Mouse (Mus musculus) MEL (cell line): ENCODE measurements around the gene Gbx2. TPM values are rescaled to one million over a fixed set of nuclear protein-coding genes. Genes with fewer than 3 reads are reported as not detected.

Source experiments
- DNase-seq: peaks from one replicate; pipeline ENCODE4 v3.0.0; 2011; ENCODE audit warnings: low read depth, low spot score
- H3K27ac ChIP-seq: 2 replicates; pipeline ENCODE4 v1.5.1; 2012; ENCODE audit warnings: low read depth, mild to moderate bottlenecking, control low read depth, low read length, moderate library complexity; ENCODE audit not compliant: control insufficient read depth
- H3K27me3 ChIP-seq, 2 experiments: fragments of 150-350 bp in 1 of 2; sonication (generic) in 1 of 2; 2 replicates each; pipeline ENCODE4 v1.6.1; 2012; ENCODE audit warnings: low read length in 2 of 2, mild to moderate bottlenecking in 2 of 2, improper control_type of control experiment in 1 of 2, moderate library complexity in 1 of 2; ENCODE audit not compliant: insufficient read depth in 2 of 2, control insufficient read depth in 1 of 2
- H3K36me3 ChIP-seq, 2 experiments: 2 replicates each; pipeline ENCODE4 v1.6.1; 2012 to 2014; ENCODE audit warnings: low read length in 2 of 2, improper control_type of control experiment in 1 of 2, inconsistent platforms in 1 of 2, mild to moderate bottlenecking in 1 of 2; ENCODE audit not compliant: insufficient read depth in 2 of 2, control insufficient read depth in 1 of 2
- H3K4me1 ChIP-seq, 2 experiments: fragments of 150-350 bp in 1 of 2; sonication (generic) in 1 of 2; 2 replicates each; pipeline ENCODE4 v1.6.1; 2012; ENCODE audit warnings: low read length in 2 of 2, improper control_type of control experiment in 1 of 2, mild to moderate bottlenecking in 1 of 2; ENCODE audit not compliant: insufficient read depth in 2 of 2, control insufficient read depth in 1 of 2
- H3K4me3 ChIP-seq, 2 experiments: fragments of 150-350 bp in 1 of 2; sonication (generic) in 1 of 2; 2 replicates each; pipeline ENCODE4 v1.5.1; 2012; ENCODE audit warnings: low read depth in 2 of 2, low read length in 2 of 2, mild to moderate bottlenecking in 2 of 2, moderate library complexity in 2 of 2, control low read depth in 1 of 2, improper control_type of control experiment in 1 of 2; ENCODE audit not compliant: control insufficient read depth in 1 of 2, insufficient read depth in 1 of 2
- H3K79me2 ChIP-seq: 2 replicates; pipeline ENCODE4 v1.6.1; 2012; ENCODE audit warnings: mild to moderate bottlenecking, low read length, moderate library complexity; ENCODE audit not compliant: control insufficient read depth, poor library complexity, insufficient read depth
- H3K9ac ChIP-seq: 2 replicates; pipeline ENCODE4 v1.6.1; 2012; ENCODE audit warnings: low read depth, mild to moderate bottlenecking, control low read depth, low read length, moderate library complexity; ENCODE audit not compliant: control insufficient read depth, poor library complexity, severe bottlenecking
- H3K9me3 ChIP-seq: fragments of 150-350 bp; sonication (generic); replicated peaks from 2 replicates; pipeline ENCODE4 v1.6.1; 2012; ENCODE audit warnings: mild to moderate bottlenecking, low read length, improper control_type of control experiment, moderate library complexity; ENCODE audit not compliant: insufficient read depth
- CHD1 ChIP-seq: IDR thresholded peaks from 2 replicates; pipeline ENCODE4 v1.6.1; 2012; ENCODE audit warnings: low read depth, mild to moderate bottlenecking, inconsistent platforms, low read length, improper control_type of control experiment
- CHD2 ChIP-seq: IDR thresholded peaks from 2 replicates; pipeline ENCODE4 v1.6.1; 2011; ENCODE audit warnings: low read length, improper control_type of control experiment
- CTCF ChIP-seq, 3 experiments: IDR thresholded peaks in 2 of 3; conservative IDR thresholded peaks in 1 of 3; 2 replicates each; pipeline ENCODE4 v1.5.1; 2011 to 2012; ENCODE audit warnings: low read length in 3 of 3, low read depth in 2 of 3, mild to moderate bottlenecking in 2 of 3, improper control_type of control experiment in 1 of 3, inconsistent platforms in 1 of 3, mixed read lengths in 1 of 3, moderate library complexity in 1 of 3; ENCODE audit not compliant: control insufficient read depth in 1 of 3, insufficient read depth in 1 of 3, poor library complexity in 1 of 3, severe bottlenecking in 1 of 3
- E2F4 ChIP-seq: IDR thresholded peaks from 2 replicates; pipeline ENCODE4 v1.6.1; 2011; ENCODE audit warnings: low read depth, low read length, improper control_type of control experiment, borderline replicate concordance
- ELF1 ChIP-seq: IDR thresholded peaks from 2 replicates; pipeline ENCODE4 v1.6.1; 2014; ENCODE audit warnings: low read depth, mild to moderate bottlenecking, inconsistent platforms, low read length, improper control_type of control experiment, moderate library complexity
- ETS1 ChIP-seq: IDR thresholded peaks from 2 replicates; pipeline ENCODE4 v1.6.1; 2012; ENCODE audit warnings: low read depth, mild to moderate bottlenecking, inconsistent platforms, low read length, improper control_type of control experiment, moderate library complexity
- GABPA ChIP-seq: IDR thresholded peaks from 2 replicates; pipeline ENCODE4 v1.6.1; 2012; ENCODE audit warnings: low read depth, mild to moderate bottlenecking, inconsistent platforms, low read length, improper control_type of control experiment, moderate library complexity
- HCFC1 ChIP-seq: IDR thresholded peaks from 2 replicates; pipeline ENCODE4 v1.6.1; 2012; ENCODE audit warnings: low read depth, mild to moderate bottlenecking, inconsistent platforms, low read length, improper control_type of control experiment, moderate library complexity
- JUND ChIP-seq: IDR thresholded peaks from 2 replicates; pipeline ENCODE4 v1.6.1; 2011; ENCODE audit warnings: low read depth, mild to moderate bottlenecking, improper control_type of control experiment, low read length
- KAT2A ChIP-seq: conservative IDR thresholded peaks from 2 replicates; pipeline ENCODE4 v1.6.1; 2012; ENCODE audit warnings: low read depth, low read length, improper control_type of control experiment, inconsistent platforms
- MAX ChIP-seq: IDR thresholded peaks from 2 replicates; pipeline ENCODE4 v1.6.1; 2011; ENCODE audit warnings: low read length, improper control_type of control experiment
- MYC ChIP-seq: IDR thresholded peaks from 2 replicates; pipeline ENCODE4 v1.6.1; 2011; ENCODE audit warnings: low read depth, mild to moderate bottlenecking, low read length, improper control_type of control experiment, moderate library complexity
- RAD21 ChIP-seq: IDR thresholded peaks from 2 replicates; pipeline ENCODE4 v1.6.1; 2011; ENCODE audit warnings: mild to moderate bottlenecking, low read depth, low read length, improper control_type of control experiment
- RCOR1 ChIP-seq: IDR thresholded peaks from 2 replicates; pipeline ENCODE4 v1.6.1; 2012; ENCODE audit warnings: low read depth, mild to moderate bottlenecking, inconsistent platforms, low read length, improper control_type of control experiment
- SIN3A ChIP-seq: IDR thresholded peaks from 2 replicates; pipeline ENCODE4 v1.6.1; 2012; ENCODE audit warnings: low read length, improper control_type of control experiment, inconsistent platforms
- SMC3 ChIP-seq: IDR thresholded peaks from 2 replicates; pipeline ENCODE4 v1.6.1; 2011; ENCODE audit warnings: low read depth, low read length, improper control_type of control experiment
- TAL1 ChIP-seq: IDR thresholded peaks from 2 replicates; pipeline ENCODE4 v1.6.1; 2012; ENCODE audit warnings: mild to moderate bottlenecking, inconsistent platforms, low read length, moderate library complexity, mixed read lengths
- TCF12 ChIP-seq: IDR thresholded peaks from 2 replicates; pipeline ENCODE4 v1.6.1; 2014; ENCODE audit warnings: low read depth, mild to moderate bottlenecking, inconsistent platforms, low read length, improper control_type of control experiment, moderate library complexity
- UBTF ChIP-seq: IDR thresholded peaks from 2 replicates; pipeline ENCODE4 v1.6.1; 2012; ENCODE audit warnings: low read depth, mild to moderate bottlenecking, inconsistent platforms, low read length, improper control_type of control experiment, moderate library complexity, borderline replicate concordance; ENCODE audit not compliant: insufficient read depth
- ZC3H11A ChIP-seq: IDR thresholded peaks from 2 replicates; pipeline ENCODE4 v1.6.1; 2012; ENCODE audit warnings: low read depth, mild to moderate bottlenecking, inconsistent platforms, low read length, improper control_type of control experiment
- ZKSCAN1 ChIP-seq: IDR thresholded peaks from 2 replicates; pipeline ENCODE4 v1.6.1; 2012; ENCODE audit warnings: low read depth, mild to moderate bottlenecking, inconsistent platforms, low read length, improper control_type of control experiment, moderate library complexity
- ZNF384 ChIP-seq: IDR thresholded peaks from 2 replicates; pipeline ENCODE4 v1.6.1; 2012; ENCODE audit warnings: low read depth, mild to moderate bottlenecking, inconsistent platforms, low read length, improper control_type of control experiment
- polyA plus RNA-seq, 2 experiments: library from polyadenylated mRNA; stranded (reverse) in 1 of 2; unstranded in 1 of 2; fragments of >175 nt in 1 of 2; fragments of >200 nt in 1 of 2; gene quantifications; 2 replicates each; pipeline versions ENCODE4 v1.2.1 to v1.2.4; 2012; ENCODE audit warnings: low replicate concordance in 2 of 2, low read depth in 1 of 2; ENCODE audit not compliant: insufficient read length in 2 of 2, insufficient read depth in 1 of 2, missing spikeins in 1 of 2
- total RNA-seq: library from RNA; depleted of rRNA; stranded (reverse); fragments of 300-350 nt; gene quantifications from 2 replicates; pipeline ENCODE4 v1.2.3, GENCODE M21; 2012

Gbx2 gene
- total and polyA plus RNA-seq, 3 experiments = not detected

DNA sequence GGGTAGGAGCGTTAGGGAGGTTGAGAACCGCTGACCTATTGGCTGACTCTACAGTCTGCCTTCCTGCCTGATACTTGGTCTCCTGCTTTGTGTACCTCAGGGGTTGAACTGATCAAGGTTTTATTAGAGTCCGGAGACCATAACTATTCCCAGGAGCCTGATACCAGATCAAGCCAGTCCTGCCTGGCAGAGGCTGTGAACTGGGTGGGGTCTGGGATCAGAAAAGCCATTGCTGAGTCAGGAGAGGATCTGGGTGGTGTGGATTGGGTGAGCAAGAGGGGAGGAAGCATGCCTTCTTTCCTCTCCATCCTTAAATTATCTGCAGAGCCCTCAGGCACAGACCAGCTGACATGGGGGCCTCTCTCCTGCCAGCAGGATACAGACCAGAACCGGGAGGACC lies 28.4 kb upstream of the Gbx2 start:
- no peak overlapping the region for H3K27ac ChIP-seq
- no peaks in the 10 kb centered on the region for H3K36me3 ChIP-seq
- H3K27me3 ChIP-seq = no peaks in the 10 kb centered on the region
- DNase-seq = no peak
- no peak overlapping the region for H3K4me3 ChIP-seq
- no peak overlapping the region for H3K9ac ChIP-seq
- H3K4me1 ChIP-seq = no peaks in the 10 kb centered on the region
- TF ChIP-seq ZC3H11A (no peak), ZNF384 (no peak), SMC3 (no peak), SIN3A (no peak), GABPA (no peak), HCFC1 (no peak), MAX (no peak), CHD2 (no peak), MYC (no peak), ETS1 (no peak)
- no peaks in the 10 kb centered on the region for H3K79me2 ChIP-seq
- H3K9me3 ChIP-seq = no peaks in the 10 kb centered on the region

DNA sequence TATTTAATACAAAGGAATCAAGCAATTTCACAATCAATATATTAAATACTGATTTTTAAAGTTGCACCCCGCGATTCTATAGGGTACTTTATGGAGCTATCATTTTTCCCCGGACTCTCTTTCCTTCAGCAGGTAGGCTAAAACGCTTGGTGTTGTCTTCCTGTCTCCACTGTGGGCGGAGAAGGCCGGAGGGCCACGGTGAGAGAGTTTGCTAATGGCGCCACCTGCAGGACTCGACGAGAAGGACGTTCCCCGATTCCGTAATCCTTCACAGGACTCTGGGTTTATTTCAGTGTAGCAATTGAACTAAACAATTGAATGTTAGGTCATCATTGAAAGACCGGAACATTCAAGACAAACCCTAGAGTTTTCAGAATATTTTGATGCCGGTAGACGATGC lies 12.2 kb upstream of the Gbx2 start:
- TF ChIP-seq TCF12 (no peak), CTCF (IDR thresholded peaks at IDR 0.05 in 2 of 3, conservative IDR thresholded peaks at IDR 0.05 in 1 of 3; ENCODE audit: control insufficient read depth in 1 of 3, insufficient read depth in 1 of 3, low read depth in 2 of 3, low read length in 3 of 3, poor library complexity in 1 of 3, severe bottlenecking in 1 of 3) (peak in 2 of 3 experiments; percentile 5 to 49; a peak in 4 of 6 replicates), ZNF384 (no peak), ZC3H11A (no peak), E2F4 (no peak), JUND (no peak)
- H3K36me3 ChIP-seq = no peaks in the 10 kb centered on the region
- no peaks in the 10 kb centered on the region for H3K9me3 ChIP-seq
- peak; percentile 2 for DNase-seq
- no peaks in the 10 kb centered on the region for H3K79me2 ChIP-seq
- no peak overlapping the region for H3K9ac ChIP-seq
- H3K4me3 ChIP-seq = no peak overlapping the region
- no peaks in the 10 kb centered on the region for H3K4me1 ChIP-seq
- H3K27me3 ChIP-seq = no peaks in the 10 kb centered on the region
- no peak overlapping the region for H3K27ac ChIP-seq

GRCm38 (mm10) chr1:89942395-89942976 lies 11.5 kb upstream of the Gbx2 start:
- no peak for DNase-seq
- Histone ChIP-seq H3K27ac (no peak overlapping the region), H3K79me2 (no peaks in the 10 kb centered on the region), H3K4me3 (no peak overlapping the region), H3K4me1 (no peaks in the 10 kb centered on the region), H3K9me3 (no peaks in the 10 kb centered on the region), H3K36me3 (no peaks in the 10 kb centered on the region), H3K9ac (no peak overlapping the region), H3K27me3 (no peaks in the 10 kb centered on the region)
- TF ChIP-seq RCOR1 (no peak), ELF1 (no peak), TAL1 (no peak), SIN3A (no peak), E2F4 (no peak), CHD1 (no peak), UBTF (no peak), ZKSCAN1 (no peak), CHD2 (no peak), RAD21 (no peak), KAT2A (no peak), TCF12 (no peak)
